Mouse (Mus musculus): Measurements from ENCODE around the gene Tmem107.

The Tmem107 gene

GRCm38 (mm10) chr11:69070590-69071222, at the start of gene Tmem107:
Gene Tmem107, plus strand, starts transcription at chr11:69070806.
- peak; percentile 96 for DNase-seq (ENCODE audit: low read depth, low spot score)

DNA sequence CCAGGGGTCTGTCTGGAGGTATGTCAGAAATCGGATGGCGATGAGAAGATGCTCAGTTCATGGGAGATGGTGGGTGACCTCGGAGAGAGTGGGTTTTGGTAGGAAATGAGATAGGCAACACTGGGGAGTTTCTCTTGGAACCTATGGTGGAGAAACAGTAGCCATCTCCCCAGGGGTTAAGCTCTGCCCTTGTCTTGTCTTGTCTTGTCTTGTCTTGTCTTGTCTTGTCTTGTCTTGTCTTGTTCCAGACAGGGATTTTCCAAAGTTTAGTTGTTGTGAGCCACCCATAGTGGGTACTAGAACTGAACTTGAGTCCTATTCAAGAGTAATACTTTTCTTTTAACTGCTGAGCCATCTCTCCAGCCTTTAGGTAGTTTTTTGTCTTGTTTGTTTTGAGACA, 44.0 kb upstream of the Tmem107 start:
- DNase-seq (ENCODE audit: low read depth, low spot score), result no peak

GRCm38 (mm10) chr11:69028805-69029204, 41.8 kb upstream of the Tmem107 start:
- peak; percentile 86 for DNase-seq (ENCODE audit: low read depth, low spot score)

DNA sequence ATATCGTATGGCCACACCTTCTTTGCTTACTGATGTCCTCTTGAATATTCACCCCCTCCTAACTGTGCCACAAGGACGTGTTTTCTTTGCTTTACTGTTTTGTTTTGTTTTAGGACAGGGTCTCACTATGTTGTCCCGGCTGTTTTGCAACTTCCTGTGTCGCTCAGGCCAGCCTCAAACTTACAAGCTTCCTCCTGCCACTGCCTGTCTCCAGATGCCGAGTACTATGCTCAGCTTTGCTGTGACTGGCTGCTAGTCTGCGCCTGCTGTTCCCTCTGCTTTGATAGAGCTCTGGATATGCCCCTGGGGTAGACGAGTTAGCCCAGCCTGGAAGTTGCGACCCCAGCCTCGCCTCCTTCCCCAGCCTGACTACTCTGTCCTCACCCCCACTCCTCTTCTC, 37.1 kb upstream of the Tmem107 start:
- no peak for DNase-seq (ENCODE audit: low read depth, low spot score)

DNA sequence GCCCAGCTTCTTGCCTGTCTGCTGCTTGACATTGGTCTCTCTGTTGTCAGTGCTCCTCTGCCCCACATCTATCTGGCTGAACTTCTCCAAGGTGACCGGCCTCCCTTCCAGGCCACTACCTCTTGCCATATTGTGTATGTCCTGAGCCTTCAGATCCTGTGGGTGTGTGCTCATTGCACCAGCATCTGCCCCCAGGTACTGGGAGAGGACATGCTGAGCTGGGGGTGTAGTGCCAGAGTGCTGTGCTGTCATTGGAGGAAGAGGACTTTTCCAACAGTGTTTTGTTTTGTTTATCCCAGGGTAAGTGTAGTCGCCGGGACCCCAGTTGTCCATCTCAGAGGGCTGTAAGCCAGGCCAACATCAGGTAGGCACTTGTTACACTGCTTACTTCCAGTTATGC, 36.0 kb upstream of the Tmem107 start:
- DNase-seq (ENCODE audit: low read depth, low spot score), result no peak

- DNase-seq (ENCODE audit: low read depth, low spot score), result no peak
Measured at GRCm38 (mm10) chr11:69035411-69035810, 35.2 kb upstream of the Tmem107 start.

DNA sequence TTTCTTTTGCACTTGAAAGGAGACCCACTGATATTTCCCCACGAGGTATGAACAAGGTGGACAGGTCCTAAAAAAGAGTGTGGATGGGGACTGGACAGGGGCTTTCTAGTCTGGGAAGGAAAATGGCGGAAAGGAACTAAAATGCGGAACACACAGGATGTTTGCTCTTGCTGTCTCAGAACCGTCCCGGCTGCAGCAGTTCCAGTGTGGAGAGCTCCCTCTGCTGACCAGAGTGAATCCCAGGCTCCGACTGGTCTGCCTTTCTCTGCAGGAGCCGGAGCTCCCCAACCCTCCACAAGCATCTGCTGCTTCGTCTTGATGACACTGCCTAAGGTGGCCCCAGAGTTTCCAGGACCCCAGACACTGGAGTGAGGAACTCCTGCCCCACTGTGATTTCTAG, 34.8 kb upstream of the Tmem107 start:
- peak; percentile 95 for DNase-seq (ENCODE audit: low read depth, low spot score)

- DNase-seq (ENCODE audit: low read depth, low spot score), result peak; percentile 78
Measured at GRCm38 (mm10) chr11:69036486-69037230, 33.9 kb upstream of the Tmem107 start.

DNA sequence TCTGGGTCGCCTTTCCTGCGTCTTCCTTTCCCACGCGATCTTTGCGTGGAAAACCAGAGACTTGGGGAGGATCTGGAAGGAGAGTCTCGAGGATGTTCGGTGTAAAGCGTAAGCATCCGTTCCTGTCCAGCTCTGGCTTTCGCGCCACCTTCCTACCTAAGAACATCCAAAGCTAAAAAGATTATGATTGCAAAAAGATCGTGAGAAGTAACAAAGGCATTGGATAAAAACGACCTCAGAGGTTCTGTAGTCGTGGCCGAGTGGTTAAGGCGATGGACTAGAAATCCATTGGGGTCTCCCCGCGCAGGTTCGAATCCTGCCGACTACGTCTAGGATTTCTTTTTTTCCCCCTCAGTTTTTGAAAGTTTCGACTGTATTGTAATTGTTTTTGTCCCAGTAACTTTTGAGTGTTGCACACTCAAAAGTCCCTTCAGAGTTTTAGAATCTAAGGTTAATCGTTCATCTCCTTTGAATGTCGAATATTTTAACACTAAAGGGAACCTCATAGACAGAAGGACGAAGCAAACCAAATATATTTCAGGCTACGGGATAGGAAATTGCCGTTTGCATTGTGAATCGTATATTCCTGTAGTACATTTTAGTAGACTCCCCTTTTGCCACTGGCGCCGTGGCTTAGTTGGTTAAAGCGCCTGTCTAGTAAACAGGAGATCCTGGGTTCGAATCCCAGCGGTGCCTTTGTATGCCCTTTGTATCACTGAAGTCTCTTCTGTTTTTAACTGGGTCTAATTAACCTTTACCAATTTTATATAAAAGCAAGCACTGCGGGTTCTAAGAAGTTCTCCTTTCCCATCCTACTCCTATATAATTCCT, 33.2 kb upstream of the Tmem107 start:
- DNase-seq (ENCODE audit: low read depth, low spot score), result peak; percentile 91

DNA sequence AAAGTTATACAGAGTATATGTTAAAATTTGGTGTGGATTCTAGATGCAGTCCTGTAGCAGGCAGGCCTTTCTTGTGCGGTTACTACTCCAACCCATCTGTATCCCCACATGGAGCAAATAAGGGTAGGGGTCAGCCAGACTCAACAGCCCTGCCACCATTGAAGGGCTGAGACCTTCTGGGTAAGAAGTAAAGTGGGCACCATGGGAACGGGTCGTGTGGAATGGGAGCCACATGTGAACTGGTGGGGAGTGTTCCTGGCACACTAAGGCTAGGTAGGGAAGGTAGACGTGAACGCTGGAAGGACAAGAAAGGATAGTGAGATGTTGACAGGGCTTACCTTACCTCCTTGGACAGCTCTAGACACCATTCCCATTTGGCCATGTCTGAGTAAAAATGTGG, 32.4 kb upstream of the Tmem107 start:
- no peak for DNase-seq (ENCODE audit: low read depth, low spot score)

GRCm38 (mm10) chr11:69045531-69046394, 24.8 kb upstream of the Tmem107 start, which contains the start of gene Aurkb:
Gene Aurkb, plus strand, starts transcription at chr11:69045647.
- peak; percentile 94 for DNase-seq (ENCODE audit: low read depth, low spot score)

DNA sequence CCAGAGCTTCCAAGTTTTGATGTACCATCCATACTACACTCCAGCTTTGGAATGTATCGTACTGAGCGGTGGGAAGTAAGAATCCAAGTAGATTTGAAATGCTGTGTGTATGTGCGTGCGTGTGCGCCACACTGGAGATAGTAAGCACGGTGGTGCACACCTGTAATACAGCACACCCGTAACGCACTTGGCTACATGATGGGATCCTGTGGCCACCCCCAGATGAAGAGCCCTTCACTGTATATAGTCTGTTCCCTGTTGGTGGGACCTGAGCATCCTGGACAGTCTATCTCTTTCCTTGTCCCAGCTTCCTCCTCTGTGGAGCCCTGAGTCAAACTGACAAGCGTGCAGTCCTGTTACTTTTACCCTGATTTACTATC, 24.2 kb upstream of the Tmem107 start:
- DNase-seq (ENCODE audit: low read depth, low spot score), result no peak

DNA sequence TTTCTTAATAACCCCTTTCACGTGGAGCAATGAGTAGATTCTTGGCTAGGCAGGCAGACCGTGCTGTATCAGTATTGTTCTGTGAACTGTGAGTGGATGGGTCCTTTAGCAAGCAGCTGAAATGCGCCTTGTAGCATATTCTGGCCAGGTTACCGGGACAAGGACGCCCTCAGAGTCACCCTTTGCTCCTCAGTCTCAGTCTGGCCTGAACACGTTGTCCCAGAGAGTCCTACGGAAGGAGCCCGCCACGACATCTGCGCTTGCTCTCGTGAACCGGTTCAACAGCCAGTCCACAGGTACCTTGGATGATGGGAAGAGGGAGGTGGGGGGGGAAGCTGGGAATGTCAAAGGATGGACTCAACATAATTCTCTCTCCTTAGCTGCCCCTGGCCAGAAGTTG, 23.0 kb upstream of the Tmem107 start:
- no peak for DNase-seq (ENCODE audit: low read depth, low spot score)

DNA sequence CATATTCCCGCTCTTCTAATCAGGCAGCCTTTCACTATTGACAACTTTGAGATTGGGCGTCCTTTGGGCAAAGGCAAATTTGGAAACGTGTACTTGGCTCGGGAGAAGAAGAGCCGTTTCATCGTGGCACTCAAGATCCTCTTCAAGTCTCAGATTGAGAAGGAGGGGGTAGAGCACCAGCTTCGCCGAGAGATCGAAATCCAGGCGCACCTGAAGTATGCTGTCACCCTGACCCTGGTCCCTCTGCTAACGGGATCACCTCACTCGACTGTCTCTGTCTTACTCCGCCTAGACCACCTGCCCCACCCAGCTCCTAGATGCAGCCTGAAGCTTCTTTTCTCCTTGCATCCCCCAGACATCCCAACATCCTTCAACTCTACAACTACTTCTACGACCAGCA, 22.5 kb upstream of the Tmem107 start:
- no peak for DNase-seq (ENCODE audit: low read depth, low spot score)

DNA sequence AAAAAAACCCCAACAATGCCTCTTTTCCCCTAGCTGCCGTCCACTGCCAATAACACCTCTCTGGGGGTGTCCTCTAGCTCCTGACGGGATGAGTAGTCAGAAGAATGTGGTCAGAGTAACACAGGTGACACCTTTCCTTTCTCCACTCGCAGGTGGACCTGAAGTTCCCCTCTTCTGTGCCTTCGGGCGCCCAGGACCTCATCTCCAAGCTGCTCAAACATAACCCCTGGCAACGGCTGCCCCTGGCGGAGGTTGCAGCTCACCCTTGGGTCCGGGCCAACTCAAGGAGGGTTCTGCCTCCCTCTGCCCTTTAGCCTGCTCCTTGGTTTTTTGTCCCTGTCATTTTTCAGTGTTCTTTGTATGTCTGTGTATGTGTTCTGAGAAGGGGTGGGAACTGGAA, 19.9 kb upstream of the Tmem107 start:
- DNase-seq (ENCODE audit: low read depth, low spot score), result no peak

GRCm38 (mm10) chr11:69051771-69052170, 18.8 kb upstream of the Tmem107 start:
- DNase-seq (ENCODE audit: low read depth, low spot score), result no peak

DNA sequence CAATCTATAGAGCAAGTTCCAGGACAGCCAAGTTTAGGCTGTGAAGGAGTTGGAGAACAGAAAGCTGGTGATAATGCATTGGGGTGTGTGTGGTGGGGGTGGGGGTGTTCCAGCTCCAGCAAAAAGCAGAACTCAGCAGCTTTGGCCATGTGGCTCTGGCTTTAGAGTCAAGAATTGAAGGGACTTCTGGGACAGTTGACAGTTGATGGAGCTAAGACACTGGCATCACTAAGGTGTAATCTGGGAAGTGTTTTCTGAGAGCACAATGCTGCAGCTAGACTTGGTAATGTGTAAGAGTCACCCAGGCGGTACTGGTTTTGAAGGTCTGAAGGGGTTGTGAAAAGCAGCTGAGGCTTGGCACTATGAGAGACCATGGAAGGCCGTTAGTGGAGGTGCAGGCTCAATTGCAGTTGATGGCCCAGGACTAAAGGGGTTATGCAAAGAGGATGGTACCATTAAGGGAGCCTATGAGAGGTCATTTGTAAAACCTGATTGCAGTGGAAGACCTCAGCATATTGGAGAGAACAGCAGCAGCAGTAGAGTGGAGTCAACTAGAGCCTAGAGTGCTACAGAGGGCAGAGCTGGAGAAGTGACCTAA, 17.7 kb upstream of the Tmem107 start:
- no peak for DNase-seq (ENCODE audit: low read depth, low spot score)

DNA sequence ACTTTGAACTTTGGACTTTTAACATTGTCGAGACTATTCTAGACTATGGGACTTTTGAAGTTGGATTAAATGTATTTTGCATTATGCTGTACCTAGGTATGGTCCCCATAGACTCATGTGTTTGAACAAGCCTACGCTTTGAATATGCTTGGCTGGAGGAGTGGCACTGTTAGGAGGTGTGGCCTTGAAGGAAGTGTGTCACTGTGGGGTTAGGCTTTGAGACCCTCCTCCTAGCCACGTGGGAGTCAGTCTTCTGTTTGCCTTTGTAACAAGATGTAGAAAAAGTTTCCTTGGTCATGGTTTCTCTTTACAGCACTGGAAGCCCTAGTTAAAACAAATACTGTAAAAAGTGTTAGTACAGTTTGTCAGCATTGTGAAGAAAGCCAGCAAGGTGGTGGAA, 16.8 kb upstream of the Tmem107 start:
- peak; percentile 48 for DNase-seq (ENCODE audit: low read depth, low spot score)

GRCm38 (mm10) chr11:69058265-69058664, 12.3 kb upstream of the Tmem107 start:
- no peak for DNase-seq (ENCODE audit: low read depth, low spot score)

DNA sequence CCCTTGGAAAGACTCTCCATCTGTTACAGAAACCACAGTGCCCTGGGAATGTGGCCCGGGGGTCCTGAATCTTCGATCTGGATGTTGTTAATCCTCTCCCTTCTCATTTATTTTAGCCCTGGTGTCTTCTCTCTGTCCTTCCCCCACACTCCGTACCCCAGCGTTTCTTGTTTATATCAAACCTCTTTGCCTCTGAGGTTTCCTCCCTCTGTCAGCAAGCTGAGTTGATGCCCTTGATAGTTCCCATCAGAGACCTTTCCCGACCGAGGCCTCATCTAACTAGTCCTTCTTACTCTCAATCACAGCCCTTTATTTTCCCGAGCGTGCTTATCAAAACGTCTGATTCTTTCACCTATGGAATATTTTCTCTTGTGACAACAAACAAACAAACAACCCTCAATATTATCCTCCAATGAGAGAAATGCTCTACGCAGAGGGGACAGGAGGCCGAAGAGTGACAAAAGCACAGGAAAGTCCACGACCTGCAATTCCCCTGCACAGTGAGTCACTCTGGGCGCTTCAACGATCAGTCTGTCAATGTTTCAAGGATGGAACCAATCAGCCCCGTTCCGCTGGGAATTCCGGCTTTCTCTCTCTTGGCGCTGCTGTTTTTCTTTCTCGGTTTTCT, 11.8 kb upstream of the Tmem107 start:
- no peak for DNase-seq (ENCODE audit: low read depth, low spot score)
